Mouse (Mus musculus) frontal cortex, adult (tissue): ENCODE results near the gene Tnfsf4.

Experiments used
- ATAC-seq: cut with Nextera tagmentation; 2 replicates; pipeline ENCODE4 v1.9.2; 2017; ENCODE audit warnings: mild to moderate bottlenecking, moderate library complexity, mixed read lengths; ENCODE audit not compliant: low TSS enrichment

The Tnfsf4 gene

DNA sequence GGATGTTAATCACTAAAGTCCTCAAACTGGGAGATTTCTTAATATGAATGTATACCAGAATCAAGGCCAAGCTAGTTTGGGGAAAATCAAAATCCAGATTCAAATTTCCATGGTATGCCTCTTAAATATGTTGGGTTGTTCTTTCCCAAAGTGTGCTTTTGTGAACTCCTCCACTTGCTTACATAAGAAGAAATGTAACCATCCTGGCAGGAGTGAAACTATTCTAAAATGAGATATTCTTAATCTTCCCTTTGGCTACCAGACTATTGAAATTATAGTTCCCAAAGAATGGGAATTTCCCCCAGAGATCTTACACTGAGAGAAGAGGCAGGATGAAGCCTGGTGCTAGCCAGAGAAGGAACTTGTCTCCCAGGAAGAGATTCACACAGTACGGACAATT, 57.0 kb downstream of the Tnfsf4 start:
- peak; percentile 98 for ATAC-seq

GRCm38 (mm10) chr1:161463388-161464085, 68.3 kb downstream of the Tnfsf4 start:
- peak; percentile 90 for ATAC-seq
